Mouse (Mus musculus): ENCODE measurements around the gene Sec23a. TPM values are rescaled to one million over a fixed set of nuclear protein-coding genes. Genes with fewer than 3 reads are reported as not detected.

The Sec23a gene
- polyA plus RNA-seq, 1 experiment from 2014 or later, result 108 TPM

Other genes with a start within 250 kb of the Sec23a start
- gene Gemin2, start 1.4 kb upstream of the Sec23a start, polyA plus RNA-seq (2016; fragmentation: Nextera tagmentation; extraction: Ambion mirVana), result 21.9 and 22.0 TPM in 2 replicates
- gene Trappc6b, start 49.5 kb upstream of the Sec23a start, polyA plus RNA-seq (2016; fragmentation: Nextera tagmentation; extraction: Ambion mirVana), result 111 and 119 TPM in 2 replicates
- 106 and 118 TPM in 2 replicates for gene Pnn, start 54.9 kb upstream of the Sec23a start, polyA plus RNA-seq (2016; fragmentation: Nextera tagmentation; extraction: Ambion mirVana)
- 52.0 and 62.5 TPM in 2 replicates for gene Mia2, start 83.8 kb upstream of the Sec23a start, polyA plus RNA-seq (2016; fragmentation: Nextera tagmentation; extraction: Ambion mirVana)
- gene Fbxo33, start 207.7 kb upstream of the Sec23a start, polyA plus RNA-seq (2016; fragmentation: Nextera tagmentation; extraction: Ambion mirVana), result 8.3 and 10.6 TPM in 2 replicates